13 mouse cellular contexts compared by ENCODE assay signal in the genomic region with DNA sequence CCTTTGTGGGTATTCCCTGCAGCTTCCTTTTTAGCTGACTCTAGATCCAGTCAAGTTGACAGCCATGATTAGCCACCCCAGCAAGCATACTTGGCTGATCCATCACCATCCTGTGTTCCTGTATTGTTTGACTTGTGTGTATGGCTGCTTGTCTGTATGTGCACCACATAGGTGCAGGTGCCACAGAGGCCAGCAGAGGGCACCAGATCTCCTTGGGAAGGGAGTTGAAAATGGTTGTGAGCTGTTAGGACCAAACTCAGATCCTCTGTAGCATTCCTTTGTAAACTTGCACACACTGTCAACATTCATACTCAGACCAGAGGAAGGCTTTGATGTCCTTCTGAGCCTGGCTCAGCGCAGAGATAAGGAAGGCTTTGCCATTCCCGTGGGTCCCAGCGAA.
DNase-seq lines count a peak whose midpoint lies in the region; ATAC-seq and TF ChIP-seq lines count a peak whose summit lies in the region.
"Had no signal": no experiment of that assay in that cellular context is flagged by ENCODE, and none has a peak within 500 bp of the region (broad histone marks: within the 10 kb centered on the region; RNA-seq: fewer than 3 reads in every experiment).

No protein-coding gene starts in this region.

- no peaks in the 10 kb centered on the region for H3K4me1 ChIP-seq in liver, postnatal 0 days (ENCODE audit: insufficient read depth)
- H3K4me1 ChIP-seq in liver, embryonic 12.5 days = no peaks in the 10 kb centered on the region
- no peaks in the 10 kb centered on the region; the same call in 1 of the 2 replicates for H3K4me1 ChIP-seq in bone marrow, adult 2 months (ENCODE audit: control insufficient read depth, insufficient read depth, low read length)
- H3K4me1 ChIP-seq: liver, embryonic 15.5 days had no signal

- no peaks in the 10 kb centered on the region for H3K27me3 ChIP-seq in liver, postnatal 0 days (ENCODE audit: insufficient read depth, low read length)
- H3K27me3 ChIP-seq in liver, embryonic 12.5 days (replicated peaks) = peaks cover 2% of the 10 kb centered on the region; the same call in 1 of the 2 replicates
- H3K27me3 ChIP-seq: hindbrain, embryonic 15.5 days; liver, embryonic 15.5 days had no signal

- no peak overlapping the region for H3K27ac ChIP-seq in liver, postnatal 0 days (ENCODE audit: low read depth)
- H3K27ac ChIP-seq in liver, embryonic 12.5 days = no peak overlapping the region
- no peak overlapping the region for H3K27ac ChIP-seq in bone marrow, adult 2 months (ENCODE audit: control insufficient read depth, insufficient read depth, low read depth, low read length, poor library complexity)
- H3K27ac ChIP-seq: hindbrain, embryonic 15.5 days; liver, embryonic 15.5 days had no signal

- no peaks in the 10 kb centered on the region for H3K36me3 ChIP-seq in liver, postnatal 0 days (replicated peaks; ENCODE audit: insufficient read depth, low read length)
- no peaks in the 10 kb centered on the region for H3K36me3 ChIP-seq in liver, embryonic 12.5 days
- H3K36me3 ChIP-seq: hindbrain, embryonic 15.5 days; liver, embryonic 15.5 days had no signal

- TF ChIP-seq EP300 in liver, postnatal 0 days (IDR thresholded peaks at IDR 0.05; ENCODE audit: low read depth) = no peak

- 85% methylated on average over 3 of the region's 3 CpGs for WGBS in liver, postnatal 0 days (ENCODE audit: insufficient replicate concordance)
- WGBS in liver, embryonic 12.5 days (ENCODE audit: insufficient replicate concordance) = 83% methylated on average over 3 of the region's 3 CpGs
- 85% methylated on average over 3 of the region's 3 CpGs for WGBS in bone marrow, adult 2 months

- peak; percentile 31 for TF ChIP-seq CTCF in liver, postnatal 0 days (IDR thresholded peaks at IDR 0.05; ENCODE audit: low read depth)
- TF ChIP-seq CTCF in bone marrow, adult 2 months (IDR thresholded peaks at IDR 0.05; ENCODE audit: control insufficient read depth, insufficient read depth, low read length) = peak; percentile 22; the same call in 1 of the 2 replicates

- H3K9me3 ChIP-seq in liver, postnatal 0 days (ENCODE audit: low read length) = peaks cover 5% of the 10 kb centered on the region
- H3K9me3 ChIP-seq in liver, embryonic 12.5 days (replicated peaks) = peaks cover 6% of the 10 kb centered on the region; the same call in 1 of the 2 replicates
- H3K9me3 ChIP-seq: hindbrain, embryonic 15.5 days; liver, embryonic 15.5 days had no signal

- no peak overlapping the region for H3K4me3 ChIP-seq in liver, postnatal 0 days (ENCODE audit: low read depth, low read length)
- no peak overlapping the region for H3K4me3 ChIP-seq in liver, embryonic 12.5 days
- H3K4me3 ChIP-seq in bone marrow, adult 2 months (replicated peaks; ENCODE audit: control insufficient read depth, low read depth, low read length) = no peak overlapping the region
- H3K4me3 ChIP-seq: hindbrain, embryonic 15.5 days; liver, embryonic 15.5 days had no signal

- no peak overlapping the region for H3K4me2 ChIP-seq in liver, postnatal 0 days (ENCODE audit: low read depth, low read length)
- no peak overlapping the region for H3K4me2 ChIP-seq in liver, embryonic 12.5 days
- H3K4me2 ChIP-seq: hindbrain, embryonic 15.5 days; liver, embryonic 15.5 days had no signal

- ATAC-seq in liver, postnatal 0 days = no peak
- ATAC-seq in liver, embryonic 12.5 days = no peak

- DNase-seq in embryo, embryonic 9.5 days (ENCODE audit: extremely low spot score) = peak; percentile 21
- no peak for DNase-seq in embryo, embryonic 11 days
- no peak for DNase-seq in liver, postnatal 0 days
- DNase-seq in A20 (ENCODE audit: low read depth, low spot score) = peak; percentile 30
- no peak for DNase-seq in right cerebral cortex, postnatal 4 days
- DNase-seq in right cerebral cortex, postnatal 36 days (ENCODE audit: low spot score in 2 of 2) = no peak
- DNase-seq: adrenal gland, postnatal 25 days; cerebellum, adult 11 months; right cerebral cortex, adult 18-20 months had no signal

- H3K9ac ChIP-seq in liver, postnatal 0 days (replicated peaks) = no peak overlapping the region
- H3K9ac ChIP-seq in liver, embryonic 12.5 days = no peak overlapping the region
- H3K9ac ChIP-seq: hindbrain, embryonic 15.5 days; liver, embryonic 15.5 days had no signal

- no peak for TF ChIP-seq POLR2A in bone marrow, adult 2 months (IDR thresholded peaks at IDR 0.05; ENCODE audit: borderline replicate concordance, control insufficient read depth, low read depth, low read length)

Comparison
In these comparisons a context has a peak if more than half of its experiments do, and no peak if none do; other contexts are left out.
1. DNase-seq: peak in embryo, embryonic 9.5 days (single experiment) and A20 (single experiment); none in embryo, embryonic 11 days (single experiment), liver, postnatal 0 days (single experiment), right cerebral cortex, postnatal 4 days (single experiment) and right cerebral cortex, postnatal 36 days (0 of 2).